Mouse (Mus musculus): ENCODE data around the gene Ice2.

The Ice2 gene

DNA sequence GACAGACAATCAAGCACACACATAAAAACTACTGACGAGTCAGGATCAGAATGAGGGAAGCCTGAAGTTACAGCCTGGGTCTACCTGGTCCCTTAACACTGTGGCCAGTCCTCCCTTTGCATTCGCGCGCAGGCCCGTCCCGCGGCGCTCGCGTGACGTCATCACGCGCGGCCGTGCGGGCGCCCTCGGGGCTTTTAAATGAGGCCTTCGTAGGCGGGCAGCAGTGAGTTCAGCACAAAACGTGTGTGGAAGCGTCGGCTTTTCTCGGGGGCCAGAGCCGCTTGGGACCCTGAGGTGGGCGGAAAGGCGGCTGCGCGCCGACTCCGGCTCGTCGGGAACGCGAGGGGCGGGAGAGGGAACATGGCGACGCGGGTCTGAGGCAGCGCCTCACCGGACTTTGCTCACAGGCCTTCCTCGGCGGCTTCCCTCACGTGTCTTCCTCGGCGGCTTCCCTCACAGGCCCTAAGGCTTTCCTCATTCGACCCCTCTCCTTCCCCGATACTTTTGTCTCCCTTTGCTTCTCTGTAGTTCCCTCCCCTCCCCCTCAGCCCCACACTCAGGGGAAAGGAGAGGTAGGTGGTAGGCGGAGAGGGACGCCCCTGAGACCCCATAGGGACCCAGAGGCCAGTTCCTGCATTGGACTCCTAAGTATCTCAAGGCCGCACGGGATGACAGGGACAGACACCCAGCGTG lies at the start of gene Ice2:
Gene Ice2, plus strand, starts transcription at position 147 of the 693 bp plus-strand sequence.
- peak; percentile 90 for DNase-seq (ENCODE audit: low read depth, low spot score)

- no peak for DNase-seq (ENCODE audit: low read depth, low spot score)
Measured at GRCm38 (mm10) chr9:69349537-69349936, 48.2 kb upstream of the Ice2 start.

DNA sequence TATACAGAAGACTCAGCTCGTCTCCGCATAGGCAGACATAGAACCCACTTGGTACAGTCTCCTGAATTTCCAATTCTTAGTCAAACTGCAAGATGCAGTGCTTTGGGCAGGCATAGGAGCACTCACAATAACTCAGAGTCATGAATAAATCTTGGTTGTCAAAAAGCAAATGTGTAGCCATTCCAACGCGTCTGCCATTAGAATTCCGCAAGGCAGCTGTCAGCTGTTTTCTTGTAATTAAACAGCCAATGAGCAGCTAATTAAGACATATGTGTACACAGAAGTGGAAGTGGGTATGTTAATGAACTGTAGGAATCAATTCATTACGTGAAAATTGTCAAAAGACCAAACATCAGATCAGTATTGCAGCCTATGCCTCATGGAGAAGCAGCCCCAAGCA lies 43.5 kb upstream of the Ice2 start:
- no peak for DNase-seq (ENCODE audit: low read depth, low spot score)

GRCm38 (mm10) chr9:69357834-69358233 lies 39.9 kb upstream of the Ice2 start:
- DNase-seq (ENCODE audit: low read depth, low spot score): peak; percentile 68

DNA sequence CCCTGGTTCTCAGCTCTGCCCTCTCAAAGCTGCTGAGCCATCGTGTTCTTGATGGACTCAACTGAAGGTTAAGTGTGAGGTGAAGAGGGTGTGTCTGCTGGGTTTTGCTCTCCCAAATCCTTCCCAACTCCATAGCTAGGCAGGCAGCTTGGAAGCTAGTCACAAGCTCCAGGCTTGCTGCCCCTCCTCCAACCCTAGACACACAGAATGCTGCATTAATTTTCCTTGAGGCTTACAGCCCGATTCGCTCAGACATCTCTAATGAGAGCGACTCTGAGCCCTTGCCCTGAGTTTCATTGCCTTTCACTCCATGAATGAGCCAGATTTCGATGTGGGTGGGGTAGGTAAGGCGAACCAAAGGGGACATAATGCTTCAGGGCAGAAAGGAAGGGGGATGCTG lies 38.9 kb upstream of the Ice2 start:
- no peak for DNase-seq (ENCODE audit: low read depth, low spot score)

GRCm38 (mm10) chr9:69361951-69362445 lies 35.7 kb upstream of the Ice2 start:
- no peak for DNase-seq (ENCODE audit: low read depth, low spot score)

DNA sequence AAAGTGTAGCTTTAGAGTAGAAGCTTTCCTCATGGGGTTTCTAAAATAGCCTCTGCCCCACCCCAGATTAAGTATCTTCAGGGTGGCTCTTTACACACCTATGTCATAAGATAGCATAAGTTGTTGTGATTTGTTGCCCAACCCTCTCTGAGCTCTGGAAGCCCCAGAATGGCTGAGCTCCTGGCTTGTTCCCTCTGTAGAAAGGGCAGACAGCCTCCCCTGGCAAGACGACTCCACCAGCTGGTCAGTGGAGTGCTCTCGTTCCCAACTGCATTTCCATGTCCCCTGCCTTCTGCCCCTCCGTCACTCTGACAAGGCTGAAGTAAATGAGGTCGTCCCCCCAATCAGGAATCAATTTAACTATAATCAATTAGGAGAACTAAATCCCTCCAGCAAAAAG lies 34.9 kb upstream of the Ice2 start:
- DNase-seq (ENCODE audit: low read depth, low spot score): no peak

- no peak for DNase-seq (ENCODE audit: low read depth, low spot score)
Measured at GRCm38 (mm10) chr9:69364117-69364516, 33.6 kb upstream of the Ice2 start.

DNA sequence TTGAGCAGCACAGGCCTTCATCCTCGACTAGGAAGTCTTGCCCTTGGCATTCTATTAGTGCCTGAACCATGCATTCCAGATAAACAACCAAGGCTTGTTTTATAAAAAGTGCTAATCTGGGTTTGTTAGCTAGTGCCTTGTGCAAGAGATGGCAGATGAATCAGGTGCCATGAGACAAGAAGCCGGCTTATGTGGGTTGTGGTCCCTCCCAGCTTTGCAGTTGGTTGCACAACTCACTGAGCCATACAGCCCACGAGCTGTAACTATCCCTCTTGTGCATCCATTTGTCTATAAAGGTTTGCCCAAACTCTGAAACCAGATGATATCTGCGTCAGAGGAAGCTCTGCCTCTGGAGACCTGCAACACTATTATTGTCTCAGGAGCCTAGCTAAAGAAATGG lies 30.7 kb upstream of the Ice2 start:
- no peak for DNase-seq (ENCODE audit: low read depth, low spot score)

- DNase-seq (ENCODE audit: low read depth, low spot score): peak; percentile 79
Measured at GRCm38 (mm10) chr9:69368071-69368470, 29.6 kb upstream of the Ice2 start.

- DNase-seq (ENCODE audit: low read depth, low spot score): no peak
Measured at GRCm38 (mm10) chr9:69371046-69371724, 26.5 kb upstream of the Ice2 start.

GRCm38 (mm10) chr9:69372871-69373270 lies 24.8 kb upstream of the Ice2 start:
- no peak for DNase-seq (ENCODE audit: low read depth, low spot score)

GRCm38 (mm10) chr9:69376982-69377653 lies 20.6 kb upstream of the Ice2 start:
- no peak for DNase-seq (ENCODE audit: low read depth, low spot score)

GRCm38 (mm10) chr9:69377654-69378045 lies 20.1 kb upstream of the Ice2 start:
- DNase-seq (ENCODE audit: low read depth, low spot score): no peak

- no peak for DNase-seq (ENCODE audit: low read depth, low spot score)
Measured at GRCm38 (mm10) chr9:69380546-69380945, 17.2 kb upstream of the Ice2 start.

GRCm38 (mm10) chr9:69381741-69382140 lies 16.0 kb upstream of the Ice2 start:
- DNase-seq (ENCODE audit: low read depth, low spot score): no peak

- DNase-seq (ENCODE audit: low read depth, low spot score): no peak
Measured at GRCm38 (mm10) chr9:69384475-69384874, 13.2 kb upstream of the Ice2 start.

GRCm38 (mm10) chr9:69384905-69385304 lies 12.8 kb upstream of the Ice2 start:
- DNase-seq (ENCODE audit: low read depth, low spot score): no peak

- no peak for DNase-seq (ENCODE audit: low read depth, low spot score)
Measured at GRCm38 (mm10) chr9:69387296-69387695, 10.4 kb upstream of the Ice2 start.

GRCm38 (mm10) chr9:69390631-69391030 lies 7.1 kb upstream of the Ice2 start:
- no peak for DNase-seq (ENCODE audit: low read depth, low spot score)

- no peak for DNase-seq (ENCODE audit: low read depth, low spot score)
Measured at GRCm38 (mm10) chr9:69394234-69394633, 3.5 kb upstream of the Ice2 start.

- no peak for DNase-seq (ENCODE audit: low read depth, low spot score)
Measured at GRCm38 (mm10) chr9:69397432-69397759, 310 bp upstream of the Ice2 start.

DNA sequence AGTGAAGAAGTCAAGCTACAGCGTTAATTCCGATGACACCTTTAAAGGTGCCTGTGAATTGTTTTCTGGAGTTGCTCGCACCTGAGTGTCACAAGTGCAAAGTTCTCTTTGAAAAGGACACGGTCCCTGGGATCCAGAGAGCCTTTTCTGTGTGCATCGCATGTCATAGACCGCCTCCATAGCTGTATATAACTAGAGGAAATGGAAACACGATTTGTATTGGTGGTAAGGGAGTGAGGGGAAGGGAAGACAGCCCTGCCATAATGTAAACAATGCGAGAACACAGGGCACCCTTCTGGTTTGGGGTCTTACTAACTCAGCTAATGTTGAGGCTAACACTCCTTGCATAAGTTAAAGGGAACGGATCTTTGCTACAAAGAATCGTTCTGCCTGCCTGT lies 746 bp downstream of the Ice2 start:
- DNase-seq (ENCODE audit: low read depth, low spot score): no peak
